Mouse (Mus musculus) E14TG2a.4 (cell line): ENCODE results near the gene Chil3.

Source experiments
- CTCF ChIP-seq: conservative IDR thresholded peaks from 2 replicates; pipeline ENCODE4 v1.5.1; 2014; ENCODE audit warnings: low read length
- NANOG ChIP-seq: IDR thresholded peaks from 2 replicates; pipeline ENCODE4 v1.6.1; 2014; ENCODE audit warnings: borderline replicate concordance, low read length, mixed read lengths
- POU5F1 ChIP-seq: IDR thresholded peaks from 2 replicates; pipeline ENCODE4 v1.6.1; 2014; ENCODE audit warnings: low read length, borderline replicate concordance

GRCm38 (mm10) chr3:106112929-106113328 is 54.4 kb downstream of the Chil3 start, which contains the start of gene Chia1:
- TF ChIP-seq CTCF: no peak
- TF ChIP-seq POU5F1: no peak
- no peak for TF ChIP-seq NANOG
